Mouse (Mus musculus): ENCODE data around the gene Dgki. TPM values are rescaled to one million over a fixed set of nuclear protein-coding genes. Genes with fewer than 3 reads are reported as not detected.

The Dgki gene
- total and polyA plus RNA-seq, 3 experiments, result not detected

DNA sequence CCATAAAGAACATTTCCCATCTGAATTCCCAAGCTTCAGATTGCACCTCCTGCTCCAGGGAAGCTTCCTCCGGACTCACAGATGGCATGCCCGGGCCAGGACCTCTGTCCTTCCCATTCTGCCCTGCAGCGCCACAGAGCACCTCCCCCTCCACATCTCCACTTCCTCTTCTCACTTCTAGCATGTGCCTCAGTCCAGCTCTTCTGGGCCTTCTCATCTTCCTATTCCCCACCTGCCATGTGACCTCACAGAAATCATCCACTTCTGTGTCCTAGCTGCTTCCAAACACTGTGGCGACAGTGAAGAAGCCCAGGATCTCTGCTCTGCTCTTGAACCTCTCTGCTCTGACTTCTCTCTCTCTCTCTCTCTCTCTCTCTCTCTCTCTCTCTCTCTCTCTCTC lies 87.1 kb downstream of the Dgki start:
- no peaks in the 10 kb centered on the region for H3K79me2 ChIP-seq (ENCODE audit: control insufficient read depth, insufficient read depth, low read length, poor library complexity)
- H3K9ac ChIP-seq (ENCODE audit: control insufficient read depth, low read depth, low read length, poor library complexity, severe bottlenecking), result no peak overlapping the region
- H3K4me3 ChIP-seq (ENCODE audit: control insufficient read depth in 1 of 2, insufficient read depth in 1 of 2, low read depth in 2 of 2, low read length in 2 of 2), result no peak overlapping the region
- no peaks in the 10 kb centered on the region for H3K27me3 ChIP-seq (ENCODE audit: control insufficient read depth in 1 of 2, insufficient read depth in 2 of 2, low read length in 2 of 2)
- no peak overlapping the region for H3K27ac ChIP-seq (ENCODE audit: control insufficient read depth, low read depth, low read length)
- no peaks in the 10 kb centered on the region for H3K9me3 ChIP-seq (replicated peaks; ENCODE audit: insufficient read depth, low read length)
- no peaks in the 10 kb centered on the region for H3K4me1 ChIP-seq (ENCODE audit: control insufficient read depth in 1 of 2, insufficient read depth in 2 of 2, low read length in 2 of 2)
- H3K36me3 ChIP-seq (ENCODE audit: control insufficient read depth in 1 of 2, insufficient read depth in 2 of 2, low read length in 2 of 2), result no peaks in the 10 kb centered on the region
- TF ChIP-seq TAL1 (IDR thresholded peaks at IDR 0.05; ENCODE audit: low read length) (no peak), CHD1 (IDR thresholded peaks at IDR 0.05; ENCODE audit: low read depth, low read length) (no peak), ELF1 (IDR thresholded peaks at IDR 0.05; ENCODE audit: low read depth, low read length) (no peak), GATA1 (IDR thresholded peaks at IDR 0.05; ENCODE audit: low read depth, low read length) (no peak)
- no peak for DNase-seq (ENCODE audit: low read depth, low spot score)

DNA sequence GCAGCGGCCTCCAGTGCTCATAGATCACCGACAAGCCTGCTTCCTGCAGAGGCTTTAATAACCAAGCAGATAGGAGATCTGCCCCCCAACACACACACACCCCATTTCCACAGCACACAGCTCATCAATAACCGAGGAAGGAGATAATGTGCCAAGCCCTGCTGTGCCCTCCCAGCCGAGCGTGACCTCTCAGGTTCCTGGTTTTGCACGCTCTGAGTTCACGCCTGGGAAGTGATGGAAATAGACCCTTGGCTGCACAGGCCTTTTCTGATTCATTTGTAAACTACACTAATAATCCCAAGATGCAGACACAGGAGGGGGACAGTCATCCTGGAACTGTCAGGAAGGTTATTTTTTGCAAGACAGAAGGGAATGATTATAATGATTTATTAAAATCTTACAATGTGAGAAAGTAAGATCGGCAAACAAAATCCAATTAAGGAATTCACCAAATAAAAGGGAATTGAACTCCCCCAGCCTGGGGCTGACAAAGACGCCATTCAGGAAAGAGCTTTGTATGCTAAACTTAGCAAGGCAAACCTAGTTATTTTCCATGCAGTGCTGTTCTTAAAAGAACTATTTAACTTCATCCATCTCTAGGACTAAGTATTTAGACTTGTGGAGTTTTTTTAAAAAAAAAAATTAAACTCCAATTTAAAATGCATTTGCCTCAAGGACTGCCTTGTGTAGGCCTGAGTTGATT lies 88.3 kb downstream of the Dgki start:
- no peaks in the 10 kb centered on the region for H3K27me3 ChIP-seq (ENCODE audit: control insufficient read depth in 1 of 2, insufficient read depth in 2 of 2, low read length in 2 of 2)
- no peaks in the 10 kb centered on the region for H3K4me1 ChIP-seq (ENCODE audit: control insufficient read depth in 1 of 2, insufficient read depth in 2 of 2, low read length in 2 of 2)
- H3K36me3 ChIP-seq (ENCODE audit: control insufficient read depth in 1 of 2, insufficient read depth in 2 of 2, low read length in 2 of 2), result no peaks in the 10 kb centered on the region
- TF ChIP-seq NELFE (IDR thresholded peaks at IDR 0.05; ENCODE audit: low read depth, low read length), result no peak
- no peak for TF ChIP-seq TCF12 (IDR thresholded peaks at IDR 0.05; ENCODE audit: low read depth, low read length)
- no peak for TF ChIP-seq RAD21 (IDR thresholded peaks at IDR 0.05; ENCODE audit: low read depth, low read length)
- TF ChIP-seq ZKSCAN1 (IDR thresholded peaks at IDR 0.05; ENCODE audit: low read depth, low read length), result no peak
- no peak for TF ChIP-seq MAZ (IDR thresholded peaks at IDR 0.05; ENCODE audit: low read depth, low read length)
- TF ChIP-seq MEF2A (IDR thresholded peaks at IDR 0.05; ENCODE audit: extremely low read depth, insufficient replicate concordance, low read depth, low read length, poor library complexity, severe bottlenecking), result no peak
- no peak for TF ChIP-seq MAFK (IDR thresholded peaks at IDR 0.05; ENCODE audit: borderline replicate concordance, low read depth, low read length)
- no peak for TF ChIP-seq EP300 (IDR thresholded peaks at IDR 0.05; ENCODE audit: low read depth in 1 of 2, low read length in 2 of 2)
- no peak for TF ChIP-seq MXI1 (IDR thresholded peaks at IDR 0.05; ENCODE audit: low read depth, low read length)
- no peak for TF ChIP-seq UBTF (IDR thresholded peaks at IDR 0.05; ENCODE audit: borderline replicate concordance, insufficient read depth, low read depth, low read length)
- no peak for TF ChIP-seq POLR2A (IDR thresholded peaks at IDR 0.05; ENCODE audit: control insufficient read depth in 1 of 2, insufficient read depth in 1 of 2, low read depth in 1 of 2, low read length in 2 of 2, poor library complexity in 1 of 2)
- TF ChIP-seq CHD2 (IDR thresholded peaks at IDR 0.05; ENCODE audit: low read length), result no peak
- no peak for TF ChIP-seq ZMIZ1 (IDR thresholded peaks at IDR 0.05; ENCODE audit: low read depth, low read length)
- no peak for TF ChIP-seq USF1 (IDR thresholded peaks at IDR 0.05; ENCODE audit: low read depth, low read length)
- no peak for TF ChIP-seq POLR2AphosphoS5 (IDR thresholded peaks at IDR 0.05; ENCODE audit: borderline replicate concordance, low read depth, low read length)
- TF ChIP-seq CHD1 (IDR thresholded peaks at IDR 0.05; ENCODE audit: low read depth, low read length), result no peak
- no peak overlapping the region for H3K9ac ChIP-seq (ENCODE audit: control insufficient read depth, low read depth, low read length, poor library complexity, severe bottlenecking)
- H3K27ac ChIP-seq (ENCODE audit: control insufficient read depth, low read depth, low read length), result no peak overlapping the region
- H3K9me3 ChIP-seq (replicated peaks; ENCODE audit: insufficient read depth, low read length), result no peaks in the 10 kb centered on the region
- H3K4me3 ChIP-seq (ENCODE audit: control insufficient read depth in 1 of 2, insufficient read depth in 1 of 2, low read depth in 2 of 2, low read length in 2 of 2), result no peak overlapping the region
- no peaks in the 10 kb centered on the region for H3K79me2 ChIP-seq (ENCODE audit: control insufficient read depth, insufficient read depth, low read length, poor library complexity)
- DNase-seq (ENCODE audit: low read depth, low spot score), result no peak
